Mouse (Mus musculus): ENCODE results near the gene Golm1.
"Not testable (repeated sequence)": the region's sequence is repeated elsewhere in the genome, so short reads cannot be mapped to it uniquely, and the experiment has no call there.

The Golm1 gene

GRCm38 (mm10) chr13:59675151-59676011, at the start of gene Golm1:
TSS of gene Golm1 (minus strand) at chr13:59675811.
- TF ChIP-seq GATA4 (IDR thresholded peaks at IDR 0.05; ENCODE audit: insufficient replicate concordance, low read length), result no peak

GRCm38 (mm10) chr13:59719475-59719874, 43.9 kb upstream of the Golm1 start:
- TF ChIP-seq GATA4 (IDR thresholded peaks at IDR 0.05; ENCODE audit: insufficient replicate concordance, low read length), result no peak

GRCm38 (mm10) chr13:59713710-59714109, 38.1 kb upstream of the Golm1 start:
- no peak for TF ChIP-seq GATA4 (IDR thresholded peaks at IDR 0.05; ENCODE audit: insufficient replicate concordance, low read length)

GRCm38 (mm10) chr13:59711984-59712383, 36.4 kb upstream of the Golm1 start, which contains the start of gene Spata31d1b:
TSS of gene Spata31d1b (plus strand) at chr13:59712284.
- not testable (repeated sequence) for TF ChIP-seq GATA4 (IDR thresholded peaks at IDR 0.05; ENCODE audit: insufficient replicate concordance, low read length)

GRCm38 (mm10) chr13:59710230-59710629, 34.6 kb upstream of the Golm1 start, which contains the start of gene Spata31d1a:
TSS of gene Spata31d1a (minus strand) at chr13:59710330.
- no peak for TF ChIP-seq GATA4 (IDR thresholded peaks at IDR 0.05; ENCODE audit: insufficient replicate concordance, low read length)

- TF ChIP-seq GATA4 (IDR thresholded peaks at IDR 0.05; ENCODE audit: insufficient replicate concordance, low read length), result no peak
Measured at GRCm38 (mm10) chr13:59704562-59704961, 29.0 kb upstream of the Golm1 start.

- TF ChIP-seq GATA4 (IDR thresholded peaks at IDR 0.05; ENCODE audit: insufficient replicate concordance, low read length), result no peak
Measured at GRCm38 (mm10) chr13:59703514-59703913, 27.9 kb upstream of the Golm1 start.

- TF ChIP-seq GATA4 (IDR thresholded peaks at IDR 0.05; ENCODE audit: insufficient replicate concordance, low read length), result no peak
Measured at GRCm38 (mm10) chr13:59699131-59699530, 23.5 kb upstream of the Golm1 start.

GRCm38 (mm10) chr13:59695781-59696180, 20.2 kb upstream of the Golm1 start:
- no peak for TF ChIP-seq GATA4 (IDR thresholded peaks at IDR 0.05; ENCODE audit: insufficient replicate concordance, low read length)

- no peak for TF ChIP-seq GATA4 (IDR thresholded peaks at IDR 0.05; ENCODE audit: insufficient replicate concordance, low read length)
Measured at GRCm38 (mm10) chr13:59694008-59694407, 18.4 kb upstream of the Golm1 start, which contains the start of gene 4921517D22Rik. TSS of gene 4921517D22Rik (minus strand) at chr13:59694108.

- no peak for TF ChIP-seq GATA4 (IDR thresholded peaks at IDR 0.05; ENCODE audit: insufficient replicate concordance, low read length)
Measured at GRCm38 (mm10) chr13:59691478-59691877, 15.9 kb upstream of the Golm1 start.

- TF ChIP-seq GATA4 (IDR thresholded peaks at IDR 0.05; ENCODE audit: insufficient replicate concordance, low read length), result no peak
Measured at GRCm38 (mm10) chr13:59690576-59690975, 15.0 kb upstream of the Golm1 start.

GRCm38 (mm10) chr13:59689843-59690242, 14.2 kb upstream of the Golm1 start:
- TF ChIP-seq GATA4 (IDR thresholded peaks at IDR 0.05; ENCODE audit: insufficient replicate concordance, low read length), result no peak

- no peak for TF ChIP-seq GATA4 (IDR thresholded peaks at IDR 0.05; ENCODE audit: insufficient replicate concordance, low read length)
Measured at GRCm38 (mm10) chr13:59689313-59689712, 13.7 kb upstream of the Golm1 start.

GRCm38 (mm10) chr13:59688338-59688770, 12.7 kb upstream of the Golm1 start:
- no peak for TF ChIP-seq GATA4 (IDR thresholded peaks at IDR 0.05; ENCODE audit: insufficient replicate concordance, low read length)

GRCm38 (mm10) chr13:59685236-59685635, 9.6 kb upstream of the Golm1 start:
- TF ChIP-seq GATA4 (IDR thresholded peaks at IDR 0.05; ENCODE audit: insufficient replicate concordance, low read length), result no peak

Measured in liver, adult (tissue).